23 mouse cellular contexts compared by ENCODE assay signal in the genomic region with DNA sequence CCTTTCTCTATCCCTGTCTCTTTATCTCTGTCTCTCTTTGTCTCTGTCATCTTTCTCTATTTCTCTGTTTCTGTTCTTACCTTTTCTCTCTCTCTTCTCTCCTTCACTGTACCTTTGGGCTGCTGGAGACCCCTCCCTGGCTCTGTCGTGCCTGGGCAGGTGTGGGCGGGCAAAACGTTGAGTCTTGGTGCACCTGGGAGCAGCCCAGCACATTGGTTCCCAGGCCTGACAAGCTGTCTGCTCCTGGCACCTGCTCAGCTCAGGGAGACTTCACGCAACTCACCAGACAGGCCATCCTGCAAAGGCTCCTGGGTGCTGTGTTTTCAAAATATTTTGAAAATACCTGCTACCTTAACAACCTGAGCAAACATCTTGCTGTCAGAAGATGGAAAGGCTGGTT. TPM values are rescaled to one million over a fixed set of nuclear protein-coding genes. Genes with fewer than 3 reads are reported as not detected.
DNase-seq lines count a peak whose midpoint lies in the region; ATAC-seq and TF ChIP-seq lines count a peak whose summit lies in the region.
"Had no signal": no experiment of that assay in that cellular context is flagged by ENCODE, and none has a peak within 500 bp of the region (broad histone marks: within the 10 kb centered on the region; RNA-seq: fewer than 3 reads in every experiment).

No protein-coding gene starts in this region.

- peaks cover 53% of the 10 kb centered on the region for H3K4me1 ChIP-seq in limb, embryonic 10.5 days
- H3K4me1 ChIP-seq in kidney, embryonic 16.5 days (ENCODE audit: insufficient read depth, low read length) = peaks cover 31% of the 10 kb centered on the region

- no peak overlapping the region for H3K9ac ChIP-seq in kidney, embryonic 16.5 days (replicated peaks; ENCODE audit: low read length)
- H3K9ac ChIP-seq: embryonic facial prominence, embryonic 12.5 days; forebrain, embryonic 13.5 days; forebrain, embryonic 15.5 days had no signal

- TF ChIP-seq POLR2A in myocyte (IDR thresholded peaks at IDR 0.05; ENCODE audit: insufficient read length, low read depth) = peak; percentile 25

- no peak for ATAC-seq in kidney, embryonic 16.5 days (ENCODE audit: low FRiP score, low TSS enrichment)
- ATAC-seq: activated CD4-positive, CD25-positive, alpha-beta regulatory T cell, adult 4 months; CD4-positive, CD25-positive, alpha-beta regulatory T cell, adult 4 months; forebrain, embryonic 13.5 days; forebrain, embryonic 15.5 days; Patski had no signal

- H3K9me3 ChIP-seq in limb, embryonic 10.5 days (replicated peaks) = no peaks in the 10 kb centered on the region
- H3K9me3 ChIP-seq in kidney, embryonic 16.5 days (ENCODE audit: low read length) = no peaks in the 10 kb centered on the region
- H3K9me3 ChIP-seq: embryonic facial prominence, embryonic 10.5 days; embryonic facial prominence, embryonic 12.5 days; forebrain, embryonic 13.5 days; forebrain, embryonic 15.5 days; G1E had no signal

- peaks cover 10% of the 10 kb centered on the region for H3K79me2 ChIP-seq in myocyte (ENCODE audit: control insufficient read depth, insufficient read depth)

- peak overlapping the region; percentile 86 for H3K4me3 ChIP-seq in gastrocnemius, adult 2 months
- no peak overlapping the region for H3K4me3 ChIP-seq in limb, embryonic 10.5 days
- H3K4me3 ChIP-seq in myocyte = no peak overlapping the region
- H3K4me3 ChIP-seq in kidney, embryonic 16.5 days (ENCODE audit: low read length) = no peak overlapping the region
- H3K4me3 ChIP-seq: embryonic facial prominence, embryonic 10.5 days; embryonic facial prominence, embryonic 12.5 days; forebrain, embryonic 13.5 days; forebrain, embryonic 15.5 days had no signal

- 82% methylated on average over 4 of the region's 4 CpGs for WGBS in limb, embryonic 10.5 days
- WGBS in kidney, embryonic 16.5 days = 68% methylated on average over 4 of the region's 4 CpGs

- H3K36me3 ChIP-seq in limb, embryonic 10.5 days = no peaks in the 10 kb centered on the region
- peaks cover 13% of the 10 kb centered on the region for H3K36me3 ChIP-seq in myocyte (ENCODE audit: control insufficient read depth, insufficient read depth)
- H3K36me3 ChIP-seq in kidney, embryonic 16.5 days (ENCODE audit: insufficient read depth, low read length) = no peaks in the 10 kb centered on the region
- H3K36me3 ChIP-seq: embryonic facial prominence, embryonic 10.5 days; embryonic facial prominence, embryonic 12.5 days; forebrain, embryonic 15.5 days; G1E had no signal

- no peak overlapping the region for H3ac ChIP-seq in myocyte (ENCODE audit: control insufficient read depth, insufficient read length)

- intact Hi-C loops in gastrocnemius, adult 2 months (cut with DNase I) = no loop called here

- peak overlapping the region; percentile 98 for H3K27ac ChIP-seq in gastrocnemius, adult 2 months
- H3K27ac ChIP-seq in limb, embryonic 10.5 days = peak overlapping the region; percentile 6; the same call in 1 of the 2 replicates
- no peak overlapping the region for H3K27ac ChIP-seq in kidney, embryonic 16.5 days (ENCODE audit: low read length)
- H3K27ac ChIP-seq: embryonic facial prominence, embryonic 12.5 days; forebrain, embryonic 13.5 days; forebrain, embryonic 15.5 days had no signal

- TF ChIP-seq CTCF in gastrocnemius, adult 2 months (IDR thresholded peaks at IDR 0.05) = no peak

- H3K27me3 ChIP-seq in limb, embryonic 10.5 days (ENCODE audit: low read depth, poor library complexity, severe bottlenecking) = no peaks in the 10 kb centered on the region
- H3K27me3 ChIP-seq in myocyte (ENCODE audit: control insufficient read depth, insufficient read depth, insufficient read length) = no peaks in the 10 kb centered on the region
- H3K27me3 ChIP-seq in kidney, embryonic 16.5 days (ENCODE audit: insufficient read depth, low read length) = no peaks in the 10 kb centered on the region
- H3K27me3 ChIP-seq: CH12.LX; embryonic facial prominence, embryonic 12.5 days; forebrain, embryonic 13.5 days; forebrain, embryonic 15.5 days had no signal

- peak; percentile 54 for DNase-seq in gastrocnemius, adult 2 months
- no peak for DNase-seq in gastrocnemius, postnatal 4 days (ENCODE audit: low spot score in 2 of 2)
- DNase-seq in limb, embryonic 10.5 days (ENCODE audit: low spot score) = no peak
- DNase-seq: adrenal gland, adult 8-10 months; adrenal gland, postnatal 14 days; adrenal gland, postnatal 36 days; B cell, adult 2 months; cerebellum, adult 11-12 months; cerebellum, adult 2 months; cerebellum, adult 9-10 months; cerebellum, postnatal 10 days; cerebellum, postnatal 25 days had no signal

- H3K4me2 ChIP-seq in myocyte (ENCODE audit: low read depth) = peak overlapping the region; percentile 88
- H3K4me2 ChIP-seq in kidney, embryonic 16.5 days (replicated peaks; ENCODE audit: low read depth, low read length) = no peak overlapping the region
- H3K4me2 ChIP-seq: embryonic facial prominence, embryonic 12.5 days; forebrain, embryonic 13.5 days; forebrain, embryonic 15.5 days had no signal

TF ChIP-seq in myocyte, 11 proteins besides CTCF, POLR2A, EP300 and RAD21:
- no peak for TF ChIP-seq MYOG (IDR thresholded peaks at IDR 0.05; ENCODE audit: control insufficient read depth in 1 of 3, insufficient read depth in 1 of 3, insufficient read length in 2 of 3, low read depth in 2 of 3)
- TF ChIP-seq POLR2AphosphoS2 (IDR thresholded peaks at IDR 0.05; ENCODE audit: insufficient read length, low read depth) = peak; percentile 47

RNA-seq across cellular contexts. Expression of a gene that starts 4.6 kb away (rescaled TPM):
- total RNA-seq in gastrocnemius, adult 2 months (2021) = over 10,000 TPM; 28,899 to 38,022 TPM
- over 10,000 TPM in 1 of 2 experiments, 1,000 to 10,000 TPM in 1; 9,881 to 10,830 TPM for total RNA-seq in gastrocnemius, postnatal 4 days (2021)
- polyA plus RNA-seq in limb, embryonic 10.5 days (2016; fragmentation: Nextera tagmentation; extraction: Ambion mirVana) = 1.6 and 1.7 TPM in 2 replicates
- 2,107 TPM for polyA plus RNA-seq in myocyte (2012; fragmentation: generic; extraction: Trizol)
- polyA plus RNA-seq in kidney, embryonic 16.5 days (2015; fragmentation: Nextera tagmentation; extraction: Ambion mirVana) = 14.2 and 17.2 TPM in 2 replicates
- total RNA-seq: G1E had no signal
- polyA plus RNA-seq: G1E had no signal

RNA-seq across cellular contexts. Expression of a gene that starts 29.3 kb away (rescaled TPM):
- total RNA-seq in gastrocnemius, adult 2 months (2021) = 1 to 10 TPM in 1 of 2 experiments, under 1 TPM in 1; 0.89 to 1.4 TPM
- 1 to 10 TPM; 6.3 to 9.4 TPM for total RNA-seq in gastrocnemius, postnatal 4 days (2021)
- 25.9 and 33.7 TPM in 2 replicates for polyA plus RNA-seq in limb, embryonic 10.5 days (2016; fragmentation: Nextera tagmentation; extraction: Ambion mirVana)
- polyA plus RNA-seq in myocyte (2012; fragmentation: generic; extraction: Trizol) = 73.3 TPM
- polyA plus RNA-seq in kidney, embryonic 16.5 days (2015; fragmentation: Nextera tagmentation; extraction: Ambion mirVana) = 24.4 and 24.6 TPM in 2 replicates

RNA-seq across cellular contexts. Expression of a gene that starts 42.6 kb away (rescaled TPM):
- 10 to 100 TPM; 25.8 to 47.3 TPM for total RNA-seq in gastrocnemius, adult 2 months (2021)
- total RNA-seq in gastrocnemius, postnatal 4 days (2021) = 10 to 100 TPM; 26.3 to 28.7 TPM
- 28.7 and 31.1 TPM in 2 replicates for polyA plus RNA-seq in limb, embryonic 10.5 days (2016; fragmentation: Nextera tagmentation; extraction: Ambion mirVana)
- 298 TPM for polyA plus RNA-seq in myocyte (2012; fragmentation: generic; extraction: Trizol)
- polyA plus RNA-seq in kidney, embryonic 16.5 days (2015; fragmentation: Nextera tagmentation; extraction: Ambion mirVana) = 141 and 156 TPM in 2 replicates

Comparison
In these comparisons a context has a peak if more than half of its experiments do, and no peak if none do; other contexts are left out.
1. RNA of a gene that starts 4.6 kb away (polyA plus RNA-seq): 2,107 TPM in myocyte (single experiment); 14.2 to 17.2 TPM in kidney, embryonic 16.5 days and 1.6 to 1.7 TPM in limb, embryonic 10.5 days; every median in the first group is over 100 times any median in the second.